Mouse (Mus musculus) right cerebral cortex, postnatal 25 days (tissue): Measurements from ENCODE around the gene Inppl1.

Experiments used
- DNase-seq: peaks from one replicate; pipeline ENCODE4 v3.0.0; 2022

Inppl1 gene

GRCm38 (mm10) chr7:101837606-101838471 is at the start of gene Inppl1:
Gene Inppl1 (minus strand): TSS chr7:101838229.
- DNase-seq, result peak; percentile 66

GRCm38 (mm10) chr7:101886274-101886673 is 48.2 kb upstream of the Inppl1 start:
- DNase-seq, result no peak

GRCm38 (mm10) chr7:101884160-101884559 is 46.1 kb upstream of the Inppl1 start:
- no peak for DNase-seq

- DNase-seq, result no peak
These were observed 44.6 kb upstream of the Inppl1 start for GRCm38 (mm10) chr7:101882413-101883154.

GRCm38 (mm10) chr7:101880855-101881254 is 42.8 kb upstream of the Inppl1 start:
- DNase-seq, result no peak

GRCm38 (mm10) chr7:101875978-101876377 is 37.9 kb upstream of the Inppl1 start:
- no peak for DNase-seq

- DNase-seq, result no peak
These were observed 33.3 kb upstream of the Inppl1 start for GRCm38 (mm10) chr7:101871296-101871695.

GRCm38 (mm10) chr7:101870629-101871028 is 32.6 kb upstream of the Inppl1 start, which contains the start of gene Folr1:
Gene Folr1 (minus strand): TSS chr7:101870788.
- no peak for DNase-seq

GRCm38 (mm10) chr7:101869163-101869500 is 31.1 kb upstream of the Inppl1 start:
- no peak for DNase-seq

GRCm38 (mm10) chr7:101868241-101869162 is 30.5 kb upstream of the Inppl1 start:
- no peak for DNase-seq

- no peak for DNase-seq
These were observed 29.5 kb upstream of the Inppl1 start for GRCm38 (mm10) chr7:101867482-101867881.

GRCm38 (mm10) chr7:101866491-101867265 is 28.6 kb upstream of the Inppl1 start:
- DNase-seq, result no peak

- DNase-seq, result no peak
These were observed 25.4 kb upstream of the Inppl1 start, which contains the start of gene Anapc15 for GRCm38 (mm10) chr7:101863415-101863814. Gene Anapc15 (plus strand): TSS chr7:101863715.

- no peak for DNase-seq
These were observed 24.3 kb upstream of the Inppl1 start for GRCm38 (mm10) chr7:101862291-101862690.

- DNase-seq, result no peak
These were observed 22.9 kb upstream of the Inppl1 start for GRCm38 (mm10) chr7:101860978-101861377.

- no peak for DNase-seq
These were observed 20.3 kb upstream of the Inppl1 start for GRCm38 (mm10) chr7:101858362-101858761.

GRCm38 (mm10) chr7:101857094-101857493 is 19.1 kb upstream of the Inppl1 start, which contains the start of gene Folr2:
Gene Folr2 (minus strand): TSS chr7:101857194.
- no peak for DNase-seq

GRCm38 (mm10) chr7:101853816-101854215 is 15.8 kb upstream of the Inppl1 start:
- DNase-seq, result no peak

- DNase-seq, result no peak
These were observed 14.8 kb upstream of the Inppl1 start for GRCm38 (mm10) chr7:101852846-101853245.

GRCm38 (mm10) chr7:101851689-101852088 is 13.7 kb upstream of the Inppl1 start:
- DNase-seq, result no peak

GRCm38 (mm10) chr7:101847934-101848333 is 9.9 kb upstream of the Inppl1 start:
- no peak for DNase-seq

- no peak for DNase-seq
These were observed 6.2 kb upstream of the Inppl1 start for GRCm38 (mm10) chr7:101844186-101844585.
